Mouse (Mus musculus) forelimb bud, embryonic 11.5 days (tissue): ENCODE results near the gene Agbl4.

Experiments
- DNase-seq: peaks from one replicate; pipeline ENCODE4 v3.0.0-alpha.2; 2012; ENCODE audit warnings: low read depth, low spot score

The Agbl4 gene

DNA sequence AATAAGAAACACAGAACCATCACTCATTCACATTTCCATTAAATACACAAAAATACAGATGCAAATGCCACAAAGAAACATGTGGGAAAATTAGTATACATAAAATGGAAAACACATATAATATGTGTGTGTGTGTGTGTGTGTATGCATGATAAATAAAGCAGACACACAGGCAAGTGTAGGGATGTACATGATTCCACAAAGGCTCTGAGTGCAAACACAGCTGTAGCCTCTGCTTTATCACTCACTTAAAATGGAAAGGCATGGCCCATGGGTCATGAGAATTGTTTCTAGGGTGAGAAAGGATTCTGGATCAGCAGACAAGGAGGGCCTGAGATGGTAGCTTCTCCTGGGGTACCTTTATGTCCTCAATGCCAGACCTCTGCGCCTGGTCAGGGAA, 1182.8 kb downstream of the Agbl4 start:
- DNase-seq, result no peak

DNA sequence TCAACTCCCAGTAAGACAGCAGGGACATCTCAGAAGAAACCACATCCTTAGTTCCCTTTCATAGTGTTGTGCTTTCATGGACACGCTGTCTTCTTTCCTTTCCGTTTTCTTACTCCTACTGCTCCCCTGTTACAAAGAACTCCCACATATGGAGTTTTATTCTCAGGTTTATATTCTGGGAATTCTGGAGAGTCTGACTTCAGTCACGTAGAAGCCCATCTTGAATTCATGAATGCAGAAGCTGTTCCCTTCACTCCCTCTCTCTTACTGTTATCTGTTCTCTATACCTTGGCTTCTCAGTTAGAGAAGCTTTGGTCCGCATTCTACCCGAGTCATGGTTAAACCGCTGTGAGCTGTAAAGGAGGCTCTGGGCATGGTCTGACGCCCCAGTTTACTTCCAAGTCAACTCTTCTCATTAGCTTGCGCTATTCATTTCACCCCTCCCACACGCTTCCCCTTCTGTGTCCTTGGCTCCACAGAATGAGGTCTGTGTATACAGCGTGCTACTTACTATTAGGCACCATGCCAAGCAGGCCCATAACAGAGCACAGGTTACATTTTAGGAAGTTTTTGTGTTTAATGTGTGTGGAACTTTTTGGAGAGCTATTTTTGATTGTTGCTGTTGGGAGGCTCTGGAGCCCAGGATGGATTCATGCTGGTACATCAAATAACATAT, 1186.2 kb downstream of the Agbl4 start:
- no peak for DNase-seq

DNA sequence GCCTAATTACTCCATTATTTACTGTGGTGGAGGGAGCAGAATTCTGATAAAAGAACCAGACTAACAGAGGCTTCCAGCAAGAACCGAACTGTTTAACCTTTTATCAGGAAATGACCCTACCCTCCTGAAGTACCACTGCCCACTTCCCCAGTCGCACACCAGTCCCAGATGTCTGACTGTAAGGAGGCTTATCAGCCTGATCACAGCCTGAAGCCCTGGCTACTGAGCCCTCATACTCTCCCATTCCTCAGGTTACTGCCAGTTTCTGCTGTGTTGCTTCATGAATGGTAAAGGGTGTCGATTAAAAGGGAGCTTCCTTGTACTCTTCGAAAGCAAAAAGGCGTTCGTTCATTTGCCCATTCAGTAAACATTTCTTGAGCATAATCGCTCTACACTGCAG, 1186.8 kb downstream of the Agbl4 start:
- no peak for DNase-seq

- DNase-seq, result no peak
Measured at GRCm38 (mm10) chr4:111588211-111588610, 1190.8 kb downstream of the Agbl4 start.

DNA sequence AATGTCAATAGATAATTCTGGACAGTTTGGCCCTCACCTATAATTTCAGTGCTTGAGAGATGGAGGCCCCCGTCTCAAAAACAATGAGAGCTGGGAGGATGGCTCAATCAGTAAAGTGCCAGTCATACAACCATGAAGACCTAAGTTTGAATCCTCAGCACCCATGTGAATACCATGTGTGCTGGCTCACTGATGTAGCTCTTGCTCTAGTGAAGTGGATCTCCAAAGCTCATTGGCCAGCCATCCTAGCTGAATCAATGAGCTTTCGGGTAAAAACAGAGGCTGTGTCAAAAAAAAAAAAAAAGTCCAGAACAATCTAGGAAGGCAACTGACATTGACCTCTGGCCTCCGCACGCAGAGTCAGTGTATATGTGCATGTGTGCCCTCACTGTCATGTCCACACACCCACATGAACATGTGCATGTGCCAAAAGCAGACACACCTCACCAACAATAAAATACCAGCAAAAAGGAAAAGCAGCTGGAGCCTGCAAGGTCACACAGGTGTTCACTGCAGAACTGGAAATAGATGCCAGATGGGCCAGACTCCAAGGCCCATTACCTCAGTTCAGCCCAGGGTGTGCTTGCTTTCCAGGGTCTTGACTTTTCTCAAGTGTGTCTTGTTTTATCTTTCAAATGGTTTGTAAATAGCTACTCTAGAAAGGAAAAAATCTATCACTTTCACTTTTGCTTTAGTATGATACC, 1192.2 kb downstream of the Agbl4 start:
- DNase-seq, result peak; percentile 42

- no peak for DNase-seq
Measured at GRCm38 (mm10) chr4:111594655-111595295, 1197.3 kb downstream of the Agbl4 start.

DNA sequence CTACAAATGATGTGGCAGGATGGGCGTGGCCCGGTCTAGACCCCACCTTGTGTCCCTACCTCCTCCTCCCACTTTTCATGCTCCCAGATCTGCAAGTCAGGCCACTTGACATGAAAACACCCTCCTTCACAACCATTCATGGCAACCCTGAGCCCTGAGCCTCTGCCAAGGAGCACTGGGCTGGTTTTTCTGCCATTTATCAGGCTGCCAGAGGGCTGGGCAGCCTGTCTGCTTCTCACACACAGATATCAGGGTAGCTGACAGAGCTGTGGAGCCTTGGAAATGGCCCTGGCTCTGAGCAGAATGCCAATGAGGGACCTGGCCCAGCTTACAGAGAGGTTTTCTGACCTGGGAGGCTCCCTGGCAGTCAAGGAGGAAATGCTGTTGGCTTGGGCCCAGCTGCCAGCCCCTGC, 1199.8 kb downstream of the Agbl4 start:
- no peak for DNase-seq

DNA sequence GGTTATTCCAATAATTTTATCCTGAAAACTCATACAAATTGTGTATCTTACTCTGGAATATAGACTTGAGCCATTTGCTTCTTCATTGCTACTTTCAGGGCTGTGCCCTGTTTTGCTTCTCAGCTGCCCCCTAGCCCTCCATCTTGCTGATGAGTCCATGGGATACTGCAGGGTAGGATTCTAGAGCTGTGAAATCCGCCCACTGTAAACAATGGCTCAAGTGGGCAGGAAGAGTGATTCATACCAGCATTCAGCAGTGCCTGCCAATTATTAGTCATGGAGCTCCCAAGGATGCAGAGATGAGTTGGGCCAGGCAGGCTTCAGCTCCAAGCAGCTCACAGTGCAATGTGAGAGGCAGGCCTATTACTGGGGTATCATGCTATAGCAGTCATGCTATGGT, 1200.5 kb downstream of the Agbl4 start:
- no peak for DNase-seq

GRCm38 (mm10) chr4:111603194-111603593, 1205.7 kb downstream of the Agbl4 start:
- DNase-seq, result no peak

- DNase-seq, result no peak
Measured at GRCm38 (mm10) chr4:111607826-111608500, 1210.5 kb downstream of the Agbl4 start.

GRCm38 (mm10) chr4:111621865-111622264, 1224.4 kb downstream of the Agbl4 start:
- no peak for DNase-seq

DNA sequence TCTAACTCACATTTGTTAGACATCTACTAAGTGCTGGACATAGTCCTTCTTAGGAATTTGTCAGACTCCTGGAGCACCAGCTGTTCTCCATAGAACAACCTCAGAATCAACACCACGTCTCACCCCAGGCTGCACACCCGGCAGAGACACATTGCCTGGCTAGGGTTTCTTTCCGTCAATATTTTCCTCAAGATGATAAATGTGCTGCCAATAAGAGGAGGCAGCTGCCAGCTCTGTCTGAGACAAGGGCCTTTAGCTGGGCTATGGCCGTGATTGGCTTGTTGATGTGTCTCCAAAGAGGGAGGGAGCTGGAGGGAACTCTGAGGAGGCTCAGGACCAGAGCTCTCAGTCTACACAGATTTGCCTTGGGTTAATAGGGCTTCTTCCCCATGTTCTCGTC, 1227.5 kb downstream of the Agbl4 start:
- DNase-seq, result no peak

DNA sequence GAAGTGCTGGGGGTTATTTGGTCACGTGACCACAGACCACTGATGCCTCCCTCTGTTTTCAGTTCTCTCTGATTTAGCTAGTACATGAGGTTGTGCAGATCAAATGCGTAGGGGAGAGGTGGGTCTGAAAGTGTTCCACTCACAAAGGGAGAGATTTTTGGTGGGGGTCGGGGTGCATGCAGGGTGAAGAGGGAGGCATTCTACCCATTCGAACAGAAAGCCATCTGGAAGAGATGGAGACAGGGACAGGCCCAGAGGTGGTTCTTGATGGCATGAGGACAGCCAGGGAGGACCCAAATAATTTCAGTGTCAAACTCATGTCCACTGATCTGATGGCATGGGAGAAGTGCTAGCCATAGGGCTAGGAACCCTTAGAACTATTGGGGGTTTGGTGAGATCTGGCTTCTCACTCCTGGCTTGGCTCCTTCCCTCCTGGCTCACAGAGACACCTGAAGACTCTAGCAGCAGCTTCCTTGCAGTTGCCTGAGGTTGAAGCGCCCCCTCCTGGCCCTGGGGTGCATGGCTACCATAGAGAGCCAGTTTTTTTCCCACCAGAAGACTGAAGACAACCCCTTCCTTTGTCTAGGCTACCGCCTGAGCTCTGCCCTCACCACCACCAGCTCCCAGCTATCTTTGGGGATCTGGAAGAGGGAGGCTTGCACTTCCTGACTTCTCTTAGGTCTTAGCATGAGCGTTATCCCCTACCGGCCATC, 1228.8 kb downstream of the Agbl4 start:
- peak; percentile 67 for DNase-seq

- DNase-seq, result no peak
Measured at GRCm38 (mm10) chr4:111632615-111633014, 1235.2 kb downstream of the Agbl4 start.

DNA sequence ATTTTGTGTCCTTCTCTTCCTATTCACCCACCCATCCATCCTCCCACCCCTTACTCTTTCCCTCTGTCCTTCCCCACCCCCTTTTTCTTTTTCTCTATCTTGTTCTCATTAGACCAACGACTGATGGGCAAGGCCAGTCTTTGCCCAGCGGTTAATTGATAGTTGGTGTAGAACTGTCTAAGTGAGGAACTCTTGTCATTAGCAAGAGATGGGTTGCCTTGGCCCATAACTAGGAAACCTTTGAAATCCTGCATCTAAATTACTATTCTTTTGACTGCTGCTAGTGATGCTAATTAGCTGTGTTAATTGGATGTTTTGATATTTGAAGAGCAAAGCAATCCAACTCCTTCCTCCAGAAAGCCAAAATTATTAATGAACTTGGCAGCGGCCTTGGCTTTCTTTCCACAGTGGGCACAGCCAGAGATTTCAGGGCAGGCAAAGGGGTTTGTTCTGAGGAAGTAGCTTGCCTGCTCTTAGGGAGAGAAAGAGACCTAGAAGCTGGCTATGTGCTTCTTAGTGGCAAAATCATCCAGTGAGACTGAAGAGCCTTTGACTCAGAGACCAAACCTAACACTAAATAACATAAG, 1238.2 kb downstream of the Agbl4 start:
- no peak for DNase-seq

GRCm38 (mm10) chr4:111638948-111639708, 1241.7 kb downstream of the Agbl4 start:
- DNase-seq, result no peak

- no peak for DNase-seq
Measured at GRCm38 (mm10) chr4:111645117-111645830, 1247.8 kb downstream of the Agbl4 start.

- no peak for DNase-seq
Measured at GRCm38 (mm10) chr4:111645831-111646166, 1248.3 kb downstream of the Agbl4 start.

DNA sequence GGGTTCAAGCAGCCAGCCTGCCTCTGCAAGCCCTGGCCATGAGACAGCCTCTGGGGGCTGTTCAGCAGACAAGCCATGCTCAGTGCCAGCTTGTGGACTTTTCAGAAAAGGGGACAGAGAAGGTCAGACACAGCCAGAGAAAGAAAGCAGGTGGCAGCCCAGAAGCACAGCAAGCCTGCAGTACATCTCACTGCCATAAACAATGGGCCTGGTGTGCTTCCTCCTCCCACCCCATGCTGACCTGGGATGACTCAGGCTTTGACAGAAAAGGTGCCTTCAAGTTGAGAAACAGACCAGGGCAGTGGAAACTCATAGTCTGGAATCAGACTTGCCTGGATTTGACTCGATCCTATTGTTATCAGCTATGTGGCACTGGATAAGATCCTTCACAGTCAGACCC, 1256.0 kb downstream of the Agbl4 start:
- DNase-seq, result no peak

DNA sequence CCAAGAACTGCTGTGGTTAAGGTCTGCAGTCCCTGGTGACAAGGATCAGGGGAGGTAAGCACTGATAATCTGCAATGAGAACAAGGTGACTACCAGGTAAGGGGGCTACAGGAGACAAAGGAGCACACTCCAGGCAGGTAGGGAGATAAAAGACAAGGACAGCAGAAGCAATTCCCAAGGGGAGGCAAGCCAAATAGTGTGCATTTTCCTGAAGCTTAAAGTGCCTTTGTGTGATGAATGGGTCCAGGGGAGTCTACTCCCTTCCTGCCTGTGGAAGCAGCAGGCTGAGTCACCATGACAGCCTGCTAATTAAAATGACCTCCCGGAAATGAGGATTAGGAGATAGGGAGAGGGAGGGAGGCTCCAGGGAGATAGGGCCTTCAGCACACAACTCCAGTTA, 1266.3 kb downstream of the Agbl4 start:
- no peak for DNase-seq
